Mouse (Mus musculus) activated CD4-positive, CD25-positive, alpha-beta regulatory T cell, adult 4 months (primary cell): Measurements from ENCODE around the gene Gdap1l1. TPM values are rescaled to one million over a fixed set of nuclear protein-coding genes. Genes with fewer than 3 reads are reported as not detected.

ENCODE experiments used
- polyA plus RNA-seq, 2 experiments: library from polyadenylated mRNA; unstranded; fragments of 100-300 nt; shearing (Covaris generic); gene quantifications; one replicate each; pipeline ENCODE4 v1.2.1; 2017

Gene Gdap1l1
- polyA plus RNA-seq, 2 experiments from 2014 or later, result not detected

Other genes starting within 250 kb of the Gdap1l1 start
- 10 to 100 TPM in 1 of 2 experiments, 1 to 10 TPM in 1; 4.7 to 11.8 TPM for gene Tox2, start 235.4 kb upstream of the Gdap1l1 start, polyA plus RNA-seq
- not detected for gene Jph2, start 40.5 kb upstream of the Gdap1l1 start, polyA plus RNA-seq
- 100 to 1,000 TPM; 107 to 116 TPM for gene Oser1, start 13.8 kb upstream of the Gdap1l1 start, polyA plus RNA-seq
- 1 to 10 TPM; 2.0 to 2.4 TPM for gene Fitm2, start 34.2 kb downstream of the Gdap1l1 start, polyA plus RNA-seq
- not detected for gene R3hdml, start 53.8 kb downstream of the Gdap1l1 start, polyA plus RNA-seq
- gene Hnf4a, start 68.3 kb downstream of the Gdap1l1 start, polyA plus RNA-seq, result not detected
- 10 to 100 TPM; 36.9 to 37.6 TPM for gene Ttpal, start 163.8 kb downstream of the Gdap1l1 start, polyA plus RNA-seq
- gene Serinc3, start 206.7 kb downstream of the Gdap1l1 start, polyA plus RNA-seq, result 100 to 1,000 TPM; 149 to 159 TPM
- gene Pkig, start 219.9 kb downstream of the Gdap1l1 start, polyA plus RNA-seq, result 1 to 10 TPM; 4.2 to 6.4 TPM